Mouse (Mus musculus) stomach, postnatal 0 days (tissue): ENCODE measurements around the gene Gm11758. TPM values are rescaled to one million over a fixed set of nuclear protein-coding genes. Genes with fewer than 3 reads are reported as not detected.
"Not testable (repeated sequence)": the region's sequence is repeated elsewhere in the genome, so short reads cannot be mapped to it uniquely, and the experiment has no call there.

ENCODE experiments used
- ATAC-seq: fragments of 200-750 bp; cut with Nextera tagmentation; 2 replicates; pipeline ENCODE4 v1.8.0; 2017; ENCODE audit not compliant: low FRiP score, low TSS enrichment
- DNase-seq: peaks from one replicate; pipeline ENCODE4 v3.0.0-alpha.2; 2016; ENCODE audit warnings: low spot score
- H3K27ac ChIP-seq: fragments of 300-500 bp; sonication (generic); replicated peaks from 2 replicates; pipeline ENCODE4 v1.5.1; 2014; ENCODE audit warnings: mild to moderate bottlenecking, control low read depth
- H3K27me3 ChIP-seq: fragments of 300-500 bp; sonication (generic); 2 replicates; pipeline ENCODE4 v1.6.1; 2014; ENCODE audit warnings: low read length; ENCODE audit not compliant: control insufficient read depth, insufficient read depth
- H3K36me3 ChIP-seq: fragments of 300-500 bp; sonication (generic); 2 replicates; pipeline ENCODE4 v1.6.1; 2014; ENCODE audit warnings: low read length, mixed read lengths; ENCODE audit not compliant: control insufficient read depth, insufficient read depth
- H3K4me1 ChIP-seq: fragments of 300-500 bp; sonication (generic); replicated peaks from 2 replicates; pipeline ENCODE4 v1.6.1; 2014; ENCODE audit warnings: antibody characterized with exemption; ENCODE audit not compliant: control insufficient read depth, insufficient read depth
- H3K4me2 ChIP-seq: fragments of 300-500 bp; sonication (generic); replicated peaks from 2 replicates; pipeline ENCODE4 v1.6.1; 2014; ENCODE audit warnings: low read depth, mild to moderate bottlenecking, control low read depth, moderate library complexity
- H3K4me3 ChIP-seq: fragments of 300-500 bp; sonication (generic); 2 replicates; pipeline ENCODE4 v1.5.1; 2014; ENCODE audit warnings: low read depth, low read length, control low read depth
- H3K9ac ChIP-seq: fragments of 300-500 bp; sonication (generic); 2 replicates; pipeline ENCODE4 v1.6.1; 2014; ENCODE audit warnings: mild to moderate bottlenecking, low read length, control low read depth, mixed read lengths
- H3K9me3 ChIP-seq: fragments of 300-500 bp; sonication (generic); 2 replicates; pipeline ENCODE4 v1.6.1; 2016; ENCODE audit warnings: low read length; ENCODE audit not compliant: control insufficient read depth
- CTCF ChIP-seq: IDR thresholded peaks from 2 replicates; pipeline ENCODE4 v1.5.1; 2016; ENCODE audit warnings: antibody characterized with exemption, low read depth, mild to moderate bottlenecking, moderate library complexity
- EP300 ChIP-seq: optimal IDR thresholded peaks from 2 replicates; pipeline ENCODE3; 2016; ENCODE audit warnings: antibody characterized with exemption
- WGBS: fragments of 180-500 bp; shearing (Covaris S2); extraction: QIAGEN DNeasy Blood & Tissue Kit; methylation state at CpG from one replicate; pipeline ENCODE4 v1.1.7; 2014; 5-methylcytosine and 5-hydroxymethylcytosine counted together
- polyA plus RNA-seq: library from polyadenylated mRNA; unstranded; fragments of >200 nt; fragmentation: Nextera tagmentation; extraction: Ambion mirVana; gene quantifications from 2 replicates; pipeline ENCODE4 v1.2.1, GENCODE M21; 2015

Gene Gm11758
- not detected in 2 replicates for polyA plus RNA-seq

DNA sequence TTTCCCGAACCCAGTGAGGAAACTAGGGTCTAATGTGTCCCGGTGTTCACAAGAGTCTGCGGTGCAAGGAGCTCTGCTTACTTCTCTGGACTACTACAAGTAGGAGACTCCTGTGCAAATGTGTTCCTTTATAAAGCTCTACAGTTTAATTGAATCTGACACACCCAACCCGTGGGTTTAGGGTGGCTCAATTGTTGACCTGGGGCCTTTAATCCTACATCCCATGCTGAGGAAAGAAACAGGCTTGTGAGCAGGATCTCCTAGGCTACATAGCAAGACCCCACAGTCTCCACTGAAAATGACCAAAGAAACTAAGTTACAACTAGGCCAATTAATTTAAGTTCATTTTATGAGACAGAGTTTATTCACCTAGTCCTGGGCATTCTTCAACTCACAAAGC lies at the start of gene Gm11758:
Gm11758 (minus strand) TSS at position 101 of the 400 bp plus-strand sequence.
- not testable (repeated sequence) for H3K9me3 ChIP-seq, H3K4me2 ChIP-seq, H3K27ac ChIP-seq, H3K4me3 ChIP-seq, H3K36me3 ChIP-seq, DNase-seq, H3K9ac ChIP-seq, H3K4me1 ChIP-seq, H3K27me3 ChIP-seq, ATAC-seq
- WGBS: no CpG with 5 or more reads among the region's 4 CpGs

DNA sequence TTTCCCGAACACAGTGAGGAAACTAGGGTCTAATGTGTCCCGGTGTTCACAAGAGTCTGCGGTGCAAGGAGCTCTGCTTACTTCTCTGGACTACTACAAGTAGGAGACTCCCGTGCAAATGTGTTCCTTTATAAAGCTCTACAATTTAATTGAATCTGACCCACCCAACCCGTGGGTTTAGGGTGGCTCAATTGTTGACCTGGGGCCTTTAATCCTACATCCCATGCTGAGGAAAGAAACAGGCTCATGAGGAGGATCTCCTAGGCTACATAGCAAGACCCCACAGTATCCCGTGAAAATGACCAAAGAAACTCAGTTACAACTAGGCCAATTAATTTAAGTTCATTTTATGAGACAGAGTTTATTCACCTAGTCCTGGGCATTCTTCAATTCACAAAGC lies 44.6 kb upstream of the Gm11758 start, which contains the start of gene Gm11756:
Gm11756 (minus strand) TSS at position 101 of the 400 bp plus-strand sequence.
- H3K9ac ChIP-seq, H3K4me1 ChIP-seq, H3K4me3 ChIP-seq, DNase-seq, H3K4me2 ChIP-seq, H3K36me3 ChIP-seq, H3K27me3 ChIP-seq, H3K27ac ChIP-seq, H3K9me3 ChIP-seq, ATAC-seq: not testable (repeated sequence)
- WGBS: 86% methylated on average over 6 of the region's 6 CpGs

DNA sequence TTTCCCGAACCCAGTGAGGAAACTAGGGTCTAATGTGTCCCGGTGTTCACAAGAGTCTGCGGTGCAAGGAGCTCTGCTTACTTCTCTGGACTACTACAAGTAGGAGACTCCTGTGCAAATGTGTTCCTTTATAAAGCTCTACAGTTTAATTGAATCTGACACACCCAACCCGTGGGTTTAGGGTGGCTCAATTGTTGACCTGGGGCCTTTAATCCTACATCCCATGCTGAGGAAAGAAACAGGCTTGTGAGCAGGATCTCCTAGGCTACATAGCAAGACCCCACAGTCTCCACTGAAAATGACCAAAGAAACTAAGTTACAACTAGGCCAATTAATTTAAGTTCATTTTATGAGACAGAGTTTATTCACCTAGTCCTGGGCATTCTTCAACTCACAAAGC lies 29.8 kb upstream of the Gm11758 start, which contains the start of gene Gm13871:
Gm13871 (minus strand) TSS at position 101 of the 400 bp plus-strand sequence.
- H3K4me2 ChIP-seq, H3K4me1 ChIP-seq, H3K9ac ChIP-seq, DNase-seq, H3K27me3 ChIP-seq, H3K9me3 ChIP-seq, H3K36me3 ChIP-seq, H3K27ac ChIP-seq, ATAC-seq, H3K4me3 ChIP-seq: not testable (repeated sequence)
- no CpG with 5 or more reads among the region's 4 CpGs for WGBS

DNA sequence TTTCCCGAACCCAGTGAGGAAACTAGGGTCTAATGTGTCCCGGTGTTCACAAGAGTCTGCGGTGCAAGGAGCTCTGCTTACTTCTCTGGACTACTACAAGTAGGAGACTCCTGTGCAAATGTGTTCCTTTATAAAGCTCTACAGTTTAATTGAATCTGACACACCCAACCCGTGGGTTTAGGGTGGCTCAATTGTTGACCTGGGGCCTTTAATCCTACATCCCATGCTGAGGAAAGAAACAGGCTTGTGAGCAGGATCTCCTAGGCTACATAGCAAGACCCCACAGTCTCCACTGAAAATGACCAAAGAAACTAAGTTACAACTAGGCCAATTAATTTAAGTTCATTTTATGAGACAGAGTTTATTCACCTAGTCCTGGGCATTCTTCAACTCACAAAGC lies 14.9 kb upstream of the Gm11758 start, which contains the start of gene Gm11757:
Gm11757 (minus strand) TSS at position 101 of the 400 bp plus-strand sequence.
- not testable (repeated sequence) for H3K4me2 ChIP-seq, H3K9ac ChIP-seq, H3K27me3 ChIP-seq, H3K4me1 ChIP-seq, H3K9me3 ChIP-seq, ATAC-seq, H3K27ac ChIP-seq, DNase-seq, H3K4me3 ChIP-seq, H3K36me3 ChIP-seq
- WGBS: no CpG with 5 or more reads among the region's 4 CpGs

DNA sequence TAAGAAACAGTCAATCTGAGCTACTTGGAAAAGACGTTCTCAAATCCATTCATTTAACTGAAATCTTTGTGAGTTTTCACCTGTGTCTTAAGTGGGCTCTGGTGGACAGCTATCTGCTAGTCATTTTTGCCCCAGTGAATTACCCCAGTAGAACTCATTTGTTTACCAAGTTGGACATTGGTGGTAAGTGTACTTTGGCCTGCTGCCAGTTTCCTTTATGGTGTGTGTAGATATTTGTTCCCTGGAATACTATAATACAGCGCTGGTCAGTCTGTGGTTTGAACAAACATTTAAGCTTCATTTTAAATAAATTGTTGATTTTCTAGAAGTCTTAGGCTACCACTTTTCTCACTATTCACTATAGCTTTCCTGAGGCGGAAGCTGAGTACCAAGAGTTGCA lies 49.5 kb downstream of the Gm11758 start:
- 48% methylated on average over 3 of the region's 3 CpGs for WGBS
- Histone ChIP-seq H3K27ac (no peak overlapping the region), H3K36me3 (no peaks in the 10 kb centered on the region), H3K4me2 (no peak overlapping the region), H3K9me3 (no peaks in the 10 kb centered on the region), H3K27me3 (no peaks in the 10 kb centered on the region), H3K4me1 (no peaks in the 10 kb centered on the region), H3K4me3 (no peak overlapping the region), H3K9ac (no peak overlapping the region)
- peak; percentile 68; the same call in 1 of the 2 replicates for ATAC-seq
- DNase-seq: peak; percentile 65
- no peak for TF ChIP-seq CTCF
- TF ChIP-seq EP300: no peak

Other genes with a start within 250 kb of the Gm11758 start
- gene Gm11236, start 238.1 kb downstream of the Gm11758 start, polyA plus RNA-seq: not detected in 2 replicates
- not detected in 2 replicates for gene Gm11239, start 207.9 kb downstream of the Gm11758 start, polyA plus RNA-seq
- not detected in 2 replicates for gene Gm428, start 192.8 kb downstream of the Gm11758 start, polyA plus RNA-seq
- gene Rasef, start 85.3 kb downstream of the Gm11758 start, polyA plus RNA-seq: 9.9 and 11.1 TPM in 2 replicates
- gene Gm11757, start 14.8 kb upstream of the Gm11758 start, polyA plus RNA-seq: not detected in 2 replicates
- not detected in 2 replicates for gene Gm13871, start 29.7 kb upstream of the Gm11758 start, polyA plus RNA-seq
- 0.13 TPM in 1 of 2 replicates, not detected in the other for gene Gm11756, start 44.5 kb upstream of the Gm11758 start, polyA plus RNA-seq
- not detected in 2 replicates for gene 2310002L09Rik, start 74.6 kb upstream of the Gm11758 start, polyA plus RNA-seq
- gene Frmd3, start 137.2 kb upstream of the Gm11758 start, polyA plus RNA-seq: 0.40 and 0.50 TPM in 2 replicates